Mouse (Mus musculus) layer of hippocampus, adult 18-20 months (tissue): ENCODE results near the gene Mrpl54. TPM values are rescaled to one million over a fixed set of nuclear protein-coding genes. Genes with fewer than 3 reads are reported as not detected.

Experiments
- DNase-seq, 2 experiments: peaks; one replicate each; pipeline ENCODE4 v3.0.0; 2022; ENCODE audit warnings: low spot score in 2 of 2
- long read RNA-seq: library from polyadenylated mRNA; stranded (forward); transcript quantifications from one replicate; pipeline ENCODE4 v2.0.0, GENCODE M21; 2021
- total RNA-seq, 2 experiments: library from RNA; stranded (reverse); gene quantifications; 2 replicates each; pipeline ENCODE4 v1.2.3; 2021

Gene Mrpl54
- 10 to 100 TPM; 36.9 to 40.4 TPM for total RNA-seq
- long read RNA-seq, transcript Mrpl54-201 (3 exons, 604 nt): major isoform, 12 of 13 reads
- long read RNA-seq, partial matches to known transcripts: 1 of 13 reads
- long read RNA-seq, other reads (novel, unspliced or antisense): 0 of 13 reads

GRCm38 (mm10) chr10:81266211-81267105 lies at the start of gene Mrpl54, which contains the start of gene Apba3:
Mrpl54 (minus strand) TSS chr10:81266934.
Apba3 (plus strand) TSS chr10:81266960.
- peak; percentile 93 to 97 for DNase-seq

GRCm38 (mm10) chr10:81315587-81315986 lies 48.9 kb upstream of the Mrpl54 start:
- no peak for DNase-seq

- no peak for DNase-seq
These were observed 47.5 kb upstream of the Mrpl54 start for GRCm38 (mm10) chr10:81314201-81314600.

- no peak for DNase-seq
These were observed 46.8 kb upstream of the Mrpl54 start for GRCm38 (mm10) chr10:81313581-81313980.

GRCm38 (mm10) chr10:81309571-81309970 lies 42.8 kb upstream of the Mrpl54 start:
- no peak for DNase-seq

- peak; percentile 37 to 65 for DNase-seq
These were observed 40.3 kb upstream of the Mrpl54 start for GRCm38 (mm10) chr10:81306837-81307682.

GRCm38 (mm10) chr10:81306173-81306668 lies 39.5 kb upstream of the Mrpl54 start:
- DNase-seq: no peak

GRCm38 (mm10) chr10:81305663-81306062 lies 38.9 kb upstream of the Mrpl54 start:
- DNase-seq: no peak

- no peak for DNase-seq
These were observed 38.0 kb upstream of the Mrpl54 start for GRCm38 (mm10) chr10:81304597-81305238.

GRCm38 (mm10) chr10:81303761-81304160 lies 37.0 kb upstream of the Mrpl54 start:
- no peak for DNase-seq

GRCm38 (mm10) chr10:81303258-81303657 lies 36.5 kb upstream of the Mrpl54 start:
- DNase-seq: no peak

GRCm38 (mm10) chr10:81302781-81303218 lies 36.1 kb upstream of the Mrpl54 start:
- DNase-seq: peak; percentile 72 to 74

- DNase-seq: no peak
These were observed 35.6 kb upstream of the Mrpl54 start for GRCm38 (mm10) chr10:81302288-81302687.

GRCm38 (mm10) chr10:81301321-81301720 lies 34.6 kb upstream of the Mrpl54 start:
- DNase-seq: no peak

GRCm38 (mm10) chr10:81300352-81300907 lies 33.7 kb upstream of the Mrpl54 start:
- DNase-seq: no peak

GRCm38 (mm10) chr10:81299585-81300351 lies 33.0 kb upstream of the Mrpl54 start:
- DNase-seq: no peak

GRCm38 (mm10) chr10:81298369-81299100 lies 31.8 kb upstream of the Mrpl54 start:
- DNase-seq: peak; percentile 59 to 68

GRCm38 (mm10) chr10:81297845-81298244 lies 31.1 kb upstream of the Mrpl54 start:
- DNase-seq: no peak

- no peak for DNase-seq
These were observed 30.5 kb upstream of the Mrpl54 start for GRCm38 (mm10) chr10:81297246-81297645.
